Mouse (Mus musculus) ES-Bruce4 (cell line): Measurements from ENCODE around the gene Cenpo. TPM values are rescaled to one million over a fixed set of nuclear protein-coding genes. Genes with fewer than 3 reads are reported as not detected.

ENCODE experiments used
- H3K27ac ChIP-seq: 2 replicates; pipeline ENCODE4 v1.5.1; 2012; ENCODE audit warnings: low read length, inconsistent platforms; ENCODE audit not compliant: insufficient read depth
- H3K27me3 ChIP-seq: 2 replicates; pipeline ENCODE4 v1.6.1; 2012; ENCODE audit warnings: mild to moderate bottlenecking, low read length, inconsistent platforms; ENCODE audit not compliant: control insufficient read depth, poor library complexity, insufficient read depth, severe bottlenecking
- H3K36me3 ChIP-seq: 2 replicates; pipeline ENCODE4 v1.6.1; 2012; ENCODE audit warnings: inconsistent platforms, mild to moderate bottlenecking, low read length, moderate library complexity; ENCODE audit not compliant: control insufficient read depth, poor library complexity, insufficient read depth, severe bottlenecking
- H3K4me1 ChIP-seq: one replicate; pipeline ENCODE4 v1.8.1; 2011; ENCODE audit warnings: low read length; ENCODE audit not compliant: control insufficient read depth, insufficient read depth
- H3K4me3 ChIP-seq: 2 replicates; pipeline ENCODE4 v1.5.1; 2011; ENCODE audit warnings: low read depth, mild to moderate bottlenecking, low read length
- H3K9ac ChIP-seq: 2 replicates; pipeline ENCODE4 v1.6.1; 2012; ENCODE audit warnings: low read depth, mild to moderate bottlenecking, inconsistent platforms; ENCODE audit not compliant: poor library complexity, severe bottlenecking
- H3K9me3 ChIP-seq: replicated peaks from 2 replicates; pipeline ENCODE4 v1.6.1; 2012; ENCODE audit warnings: mild to moderate bottlenecking, low read length, inconsistent platforms; ENCODE audit not compliant: control insufficient read depth, poor library complexity, insufficient read depth, severe bottlenecking
- CTCF ChIP-seq: IDR thresholded peaks from one replicate; pipeline ENCODE4 v1.8.1; 2011; ENCODE audit warnings: low read depth, low read length
- EP300 ChIP-seq: IDR thresholded peaks from 2 replicates; pipeline ENCODE4 v1.6.1; 2011; ENCODE audit warnings: low read depth, low read length; ENCODE audit not compliant: insufficient read depth
- POLR2A ChIP-seq: IDR thresholded peaks from one replicate; pipeline ENCODE4 v1.8.1; 2011; ENCODE audit warnings: low read length; ENCODE audit not compliant: insufficient read depth
- polyA plus RNA-seq: library from polyadenylated mRNA; stranded (reverse); fragments of >200 nt; gene quantifications from 2 replicates; pipeline ENCODE4 v1.2.4, GENCODE M21; 2011; ENCODE audit warnings: low read depth; ENCODE audit not compliant: missing spikeins, insufficient read depth, insufficient read length

Cenpo gene
- 24.4 and 27.0 TPM in 2 replicates for polyA plus RNA-seq

DNA sequence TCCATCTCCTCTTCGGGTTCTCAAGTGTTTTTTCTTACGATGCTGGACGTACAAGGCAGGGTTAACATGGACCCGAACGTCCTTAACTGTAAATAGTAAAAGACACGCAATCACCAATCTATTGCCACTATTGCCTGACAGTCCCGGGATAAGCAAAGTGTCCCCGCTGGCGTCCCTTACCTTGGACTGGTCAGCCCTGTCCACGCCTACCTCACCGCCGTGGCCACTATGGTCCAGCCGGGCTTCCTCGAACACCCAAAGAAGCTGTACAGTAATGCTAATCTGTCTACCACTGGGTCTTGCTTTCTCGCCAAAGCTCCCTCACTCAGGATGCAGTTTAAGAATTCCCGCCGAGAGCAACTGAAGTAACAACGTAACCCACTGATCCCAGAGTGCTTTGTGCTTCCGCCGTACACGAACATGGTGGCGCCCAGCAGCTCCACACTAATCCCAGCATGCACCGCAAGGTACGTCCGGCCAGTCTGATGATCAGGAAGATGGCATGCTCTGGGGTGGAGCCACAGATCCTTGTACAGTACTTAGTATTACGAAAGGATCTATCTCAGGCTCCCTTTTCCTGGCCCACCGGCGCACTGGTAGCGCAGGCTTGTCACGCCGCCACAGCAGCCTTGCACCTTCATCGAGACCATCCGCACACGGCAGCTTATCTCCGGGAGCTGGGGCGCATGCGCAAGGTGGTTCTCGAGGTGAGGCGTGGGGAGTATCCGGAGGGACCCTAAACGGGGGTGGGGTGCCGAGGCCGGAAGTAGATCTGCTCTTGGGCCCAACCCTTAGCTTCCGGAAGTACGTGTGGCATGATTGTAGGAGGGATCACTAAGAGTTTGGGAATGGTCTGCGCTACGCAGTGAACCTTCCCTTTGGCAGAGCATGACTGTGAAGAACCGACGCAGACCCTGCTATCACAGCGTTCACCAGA is at the start of gene Cenpo, which contains the start of gene Ptrhd1:
Gene Cenpo (minus strand): TSS at position 723 of the 937 bp plus-strand sequence.
Gene Ptrhd1 (plus strand): TSS at position 456 of the 937 bp plus-strand sequence.
- peaks cover 12% of the 10 kb centered on the region; the same call in 1 of the 2 replicates for H3K36me3 ChIP-seq
- no peaks in the 10 kb centered on the region for H3K27me3 ChIP-seq
- TF ChIP-seq CTCF = no peak
- 0 out of 2 replicates have a peak, but pooled peaks have one; percentile 40 for TF ChIP-seq EP300
- peak; percentile 91 for TF ChIP-seq POLR2A
- H3K9me3 ChIP-seq = no peaks in the 10 kb centered on the region
- peak within 1 kb of the TSS; percentile 83 for H3K27ac ChIP-seq
- peak within 1 kb of the TSS; percentile 34 for H3K9ac ChIP-seq
- no peaks in the 10 kb centered on the region for H3K4me1 ChIP-seq
- peak within 1 kb of the TSS; percentile 74 for H3K4me3 ChIP-seq

DNA sequence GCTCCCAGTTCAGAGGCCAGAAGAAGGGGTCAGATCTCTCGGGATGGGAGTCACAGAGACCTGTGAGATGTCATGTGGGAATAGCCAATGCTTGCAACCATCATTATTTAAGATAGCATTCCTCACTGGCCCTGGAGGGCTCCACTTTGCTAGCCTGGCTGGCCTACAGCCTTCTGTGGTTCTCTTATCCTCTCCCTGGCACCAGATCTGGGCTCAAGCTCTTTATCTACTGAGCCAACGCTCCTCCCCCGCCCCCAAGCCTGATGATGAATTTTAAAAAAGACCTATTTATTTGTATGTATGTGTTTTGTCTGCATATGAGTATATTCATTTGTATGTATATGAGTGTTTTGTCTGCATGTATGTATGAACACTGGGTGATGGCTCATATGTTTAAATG is 45.8 kb upstream of the Cenpo start:
- TF ChIP-seq EP300 (no peak), CTCF (no peak), POLR2A (no peak)
- H3K27me3 ChIP-seq = no peaks in the 10 kb centered on the region
- no peaks in the 10 kb centered on the region for H3K4me1 ChIP-seq
- H3K9me3 ChIP-seq = no peaks in the 10 kb centered on the region
- no peak overlapping the region for H3K9ac ChIP-seq
- H3K36me3 ChIP-seq = peaks cover 3% of the 10 kb centered on the region; the same call in 1 of the 2 replicates
- H3K4me3 ChIP-seq = no peak overlapping the region
- H3K27ac ChIP-seq = no peak overlapping the region

DNA sequence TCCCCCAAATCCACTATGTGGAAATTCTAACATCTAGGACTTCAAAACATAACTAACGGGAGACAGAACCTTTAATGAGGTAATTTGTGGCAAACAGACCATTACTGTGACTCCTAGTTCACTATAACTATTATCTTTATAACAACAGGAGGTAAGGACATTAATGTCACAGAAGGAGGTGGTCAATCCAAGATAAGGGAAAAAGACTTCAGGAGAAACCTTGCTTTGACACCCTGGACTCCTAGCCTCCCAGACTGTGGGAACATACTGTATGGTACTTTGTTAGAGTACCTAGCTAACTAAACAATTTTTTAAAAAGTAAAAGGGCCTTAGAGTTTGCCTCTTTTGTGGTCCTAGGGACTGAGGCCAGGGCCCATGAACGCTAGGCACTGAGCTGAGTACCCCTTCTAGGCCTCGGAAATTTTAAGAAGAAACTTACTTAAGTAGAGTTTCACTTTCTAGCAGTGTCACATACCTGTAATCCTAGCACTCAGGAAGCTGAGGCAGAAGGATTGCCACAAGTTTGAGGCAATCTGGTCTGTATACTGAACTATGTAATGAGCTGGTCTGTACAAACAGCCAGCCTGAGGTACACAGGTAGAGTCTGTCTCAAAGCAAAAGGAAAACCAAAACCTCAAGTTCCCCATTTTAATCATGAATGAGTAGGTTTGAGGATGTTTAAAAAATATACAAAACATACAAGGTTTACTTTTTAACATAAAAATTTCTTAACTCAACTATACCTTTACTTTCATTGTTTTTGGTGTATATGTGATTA is 45.1 kb upstream of the Cenpo start:
- no peaks in the 10 kb centered on the region for H3K9me3 ChIP-seq
- H3K27ac ChIP-seq = no peak overlapping the region
- H3K4me3 ChIP-seq = no peak overlapping the region
- H3K36me3 ChIP-seq = peaks cover 3% of the 10 kb centered on the region; the same call in 1 of the 2 replicates
- TF ChIP-seq EP300 (no peak), CTCF (no peak), POLR2A (no peak)
- H3K4me1 ChIP-seq = no peaks in the 10 kb centered on the region
- H3K9ac ChIP-seq = no peak overlapping the region
- H3K27me3 ChIP-seq = no peaks in the 10 kb centered on the region

DNA sequence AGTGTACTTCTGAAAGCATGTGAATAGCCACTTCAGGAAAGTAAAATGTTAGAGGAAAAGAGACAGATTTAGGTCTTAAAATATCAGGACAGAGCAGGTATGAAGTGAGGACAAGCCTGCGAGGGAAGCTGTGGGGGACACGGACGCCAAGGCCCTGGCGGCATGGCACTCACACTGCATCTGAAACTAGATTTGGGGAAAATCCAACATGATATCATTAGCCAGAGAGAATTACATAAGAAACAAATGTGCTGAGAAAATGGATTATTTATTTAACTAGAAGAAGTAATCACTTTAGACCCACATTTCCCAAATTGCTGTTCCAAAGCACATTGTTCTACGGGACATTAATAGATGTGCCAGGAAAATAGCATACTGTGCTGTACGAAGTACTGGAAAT is 37.0 kb upstream of the Cenpo start:
- no peaks in the 10 kb centered on the region for H3K4me1 ChIP-seq
- no peak overlapping the region for H3K27ac ChIP-seq
- H3K4me3 ChIP-seq = no peak overlapping the region
- peaks cover 3% of the 10 kb centered on the region; the same call in 1 of the 2 replicates for H3K36me3 ChIP-seq
- H3K9ac ChIP-seq = no peak overlapping the region
- H3K27me3 ChIP-seq = no peaks in the 10 kb centered on the region
- no peaks in the 10 kb centered on the region for H3K9me3 ChIP-seq
- TF ChIP-seq POLR2A (no peak), EP300 (no peak), CTCF (no peak)

DNA sequence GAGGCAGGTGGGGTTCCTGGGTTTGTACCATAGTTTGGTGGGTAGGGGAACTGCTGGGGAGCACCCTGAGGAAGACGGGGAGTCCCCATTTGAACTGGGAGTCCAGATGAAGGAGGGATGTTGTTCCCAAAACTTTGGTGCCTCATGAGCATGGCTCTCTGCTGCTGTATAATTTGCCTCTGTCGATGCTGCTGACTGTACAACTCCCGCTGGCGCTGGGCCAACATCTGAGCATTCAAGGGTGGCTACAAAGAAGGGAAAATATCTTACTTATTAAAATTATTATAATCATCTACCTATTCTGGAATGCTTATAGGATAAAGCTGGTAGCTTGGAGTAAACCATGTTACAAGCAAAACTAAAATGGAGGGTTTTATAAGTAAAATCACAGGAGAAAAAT is 33.7 kb upstream of the Cenpo start:
- H3K27ac ChIP-seq = no peak overlapping the region
- H3K9me3 ChIP-seq = no peaks in the 10 kb centered on the region
- TF ChIP-seq CTCF = no peak
- no peak for TF ChIP-seq POLR2A
- TF ChIP-seq EP300 = no peak
- H3K4me1 ChIP-seq = no peaks in the 10 kb centered on the region
- no peak overlapping the region for H3K4me3 ChIP-seq
- H3K9ac ChIP-seq = no peak overlapping the region
- H3K36me3 ChIP-seq = no peaks in the 10 kb centered on the region
- no peaks in the 10 kb centered on the region for H3K27me3 ChIP-seq
